Mouse (Mus musculus) induced T-regulatory cell, adult 2 months (primary cell): ENCODE measurements around the gene Aff3.

Source experiments
- DNase-seq: peaks from one replicate; pipeline ENCODE4 v3.0.0-alpha.2; 2012; ENCODE audit warnings: low read depth

Gene Aff3

GRCm38 (mm10) chr1:38389576-38389975 lies 275.2 kb downstream of the Aff3 start:
- no peak for DNase-seq

- no peak for DNase-seq
These were observed 276.3 kb downstream of the Aff3 start for GRCm38 (mm10) chr1:38388466-38388865.

- no peak for DNase-seq
These were observed 277.3 kb downstream of the Aff3 start for GRCm38 (mm10) chr1:38387438-38387837.

GRCm38 (mm10) chr1:38384457-38385121 lies 280.2 kb downstream of the Aff3 start:
- DNase-seq = no peak

- no peak for DNase-seq
These were observed 280.7 kb downstream of the Aff3 start for GRCm38 (mm10) chr1:38384010-38384409.

GRCm38 (mm10) chr1:38382683-38383082 lies 282.1 kb downstream of the Aff3 start:
- DNase-seq = no peak

GRCm38 (mm10) chr1:38377930-38378329 lies 286.8 kb downstream of the Aff3 start:
- no peak for DNase-seq

GRCm38 (mm10) chr1:38369166-38369565 lies 295.6 kb downstream of the Aff3 start:
- DNase-seq = no peak

- no peak for DNase-seq
These were observed 296.6 kb downstream of the Aff3 start for GRCm38 (mm10) chr1:38368081-38368689.

- DNase-seq = no peak
These were observed 297.2 kb downstream of the Aff3 start for GRCm38 (mm10) chr1:38367404-38368080.

GRCm38 (mm10) chr1:38363856-38364255 lies 300.9 kb downstream of the Aff3 start:
- DNase-seq = no peak

GRCm38 (mm10) chr1:38362275-38362674 lies 302.5 kb downstream of the Aff3 start:
- DNase-seq = no peak

GRCm38 (mm10) chr1:38358797-38359349 lies 305.9 kb downstream of the Aff3 start:
- no peak for DNase-seq

- DNase-seq = no peak
These were observed 306.6 kb downstream of the Aff3 start for GRCm38 (mm10) chr1:38357933-38358796.

GRCm38 (mm10) chr1:38354585-38354984 lies 310.2 kb downstream of the Aff3 start:
- no peak for DNase-seq

- no peak for DNase-seq
These were observed 317.4 kb downstream of the Aff3 start for GRCm38 (mm10) chr1:38347346-38347745.

GRCm38 (mm10) chr1:38334206-38334605 lies 330.5 kb downstream of the Aff3 start:
- no peak for DNase-seq

GRCm38 (mm10) chr1:38332919-38333318 lies 331.8 kb downstream of the Aff3 start:
- no peak for DNase-seq

- DNase-seq = no peak
These were observed 340.5 kb downstream of the Aff3 start for GRCm38 (mm10) chr1:38324206-38324605.

- no peak for DNase-seq
These were observed 342.9 kb downstream of the Aff3 start for GRCm38 (mm10) chr1:38321861-38322260.

- DNase-seq = no peak
These were observed 343.8 kb downstream of the Aff3 start for GRCm38 (mm10) chr1:38320971-38321305.
